Mouse (Mus musculus): ENCODE measurements around the gene Ltb4r2.

The Ltb4r2 gene

DNA sequence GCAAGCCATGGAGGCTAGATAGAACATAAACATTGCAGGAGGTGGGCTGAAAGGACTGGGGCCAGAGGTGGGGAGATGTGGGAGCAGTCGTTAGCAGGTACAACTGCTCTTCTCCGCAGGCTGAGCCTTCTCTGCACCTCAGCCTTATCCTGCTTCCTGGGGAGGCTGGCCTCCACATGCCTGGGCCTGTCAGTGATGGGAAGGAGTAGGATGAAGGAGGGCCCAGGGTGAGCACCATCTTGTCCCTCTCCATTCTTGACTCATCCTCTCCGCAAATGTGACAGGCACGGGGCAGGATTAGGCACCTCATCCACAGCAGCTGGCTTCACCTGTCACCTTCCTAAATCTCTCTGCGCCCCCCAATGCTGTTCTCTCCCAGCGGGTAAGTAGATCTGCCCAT, at the start of gene Ltb4r2:
Gene Ltb4r2 (plus strand): TSS at position 266 of the 400 bp plus-strand sequence.
- no peak for DNase-seq (ENCODE audit: low spot score in 2 of 2)

DNA sequence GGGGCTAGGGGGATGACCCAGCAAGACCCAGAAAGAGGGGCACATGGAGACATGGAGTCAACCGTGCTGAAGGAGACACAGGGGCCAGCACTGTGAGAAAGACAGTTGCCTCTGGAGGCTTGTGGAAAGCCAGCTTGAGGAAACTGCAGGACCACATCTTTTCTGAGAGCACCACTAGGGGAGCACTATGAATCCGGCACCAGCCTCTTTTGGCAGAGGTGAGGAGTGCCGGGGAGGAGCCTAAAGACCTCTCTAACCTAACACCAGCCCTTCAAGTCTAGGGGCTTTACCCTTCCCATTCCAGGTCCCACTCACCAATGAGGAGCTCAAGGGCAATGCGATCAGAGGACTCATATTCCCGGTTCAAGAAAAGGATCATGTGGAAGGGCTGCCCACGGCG, 49.4 kb upstream of the Ltb4r2 start:
- DNase-seq (ENCODE audit: low spot score in 2 of 2) = no peak

DNA sequence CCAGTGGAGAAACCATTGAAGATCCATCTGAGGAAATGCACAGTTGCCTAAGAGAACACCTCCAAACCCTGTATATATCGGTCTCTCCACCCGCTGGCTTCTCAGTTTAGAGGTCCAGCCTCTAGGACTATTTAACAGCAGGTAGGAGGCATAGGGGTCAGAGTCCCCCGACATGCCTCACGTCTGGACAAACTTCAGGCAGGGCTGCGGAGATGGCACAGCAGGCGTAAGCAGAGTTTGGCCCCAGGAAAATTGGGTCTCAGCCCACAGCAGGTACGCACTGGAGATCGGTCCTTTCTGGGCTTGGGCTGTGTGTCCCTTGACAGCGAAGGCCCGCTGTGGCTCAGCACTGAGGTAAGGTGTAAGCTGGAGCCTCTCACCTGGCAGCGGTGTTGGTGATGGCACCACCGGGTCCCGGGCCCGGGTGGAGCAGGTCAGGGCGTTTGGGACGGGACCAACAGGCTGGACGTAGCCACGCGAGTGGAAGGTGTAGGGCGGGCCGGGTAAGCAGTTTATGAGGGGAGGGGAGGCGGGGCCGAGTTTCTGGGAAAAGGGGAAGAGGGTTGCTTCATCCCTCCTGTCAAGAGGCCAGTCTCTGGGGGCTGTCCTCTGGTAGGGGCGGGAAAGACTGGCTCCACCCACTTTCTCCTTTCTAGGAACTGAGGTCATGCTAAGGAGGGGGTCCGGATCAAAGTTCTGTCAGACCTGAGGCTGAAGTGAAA, 48.1 kb upstream of the Ltb4r2 start:
- DNase-seq (ENCODE audit: low spot score in 2 of 2) = peak in 1 of 2 experiments; percentile 40

DNA sequence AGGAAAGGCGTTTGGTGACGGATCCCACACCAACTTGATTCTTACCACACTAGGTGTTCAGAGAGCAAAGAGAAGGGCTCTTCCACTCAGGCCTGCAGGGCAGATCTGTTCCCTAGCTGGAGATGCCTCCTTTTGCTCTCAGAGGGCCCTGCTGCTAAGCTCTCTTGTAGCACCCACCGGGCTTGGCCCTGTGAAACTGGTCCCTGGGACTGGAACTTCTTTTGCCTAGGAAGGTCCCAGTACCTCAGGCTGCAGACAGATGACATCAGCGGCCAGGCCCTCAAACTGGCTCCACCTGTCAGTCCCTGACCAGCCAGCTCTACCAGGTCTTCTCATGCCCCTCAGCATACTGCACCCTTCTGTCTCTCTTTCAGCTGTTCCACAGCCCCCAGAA, 47.5 kb upstream of the Ltb4r2 start, which contains the start of gene Tgm1:
Gene Tgm1 (minus strand): TSS at position 198 of the 394 bp plus-strand sequence.
- DNase-seq (ENCODE audit: low spot score in 2 of 2) = no peak

DNA sequence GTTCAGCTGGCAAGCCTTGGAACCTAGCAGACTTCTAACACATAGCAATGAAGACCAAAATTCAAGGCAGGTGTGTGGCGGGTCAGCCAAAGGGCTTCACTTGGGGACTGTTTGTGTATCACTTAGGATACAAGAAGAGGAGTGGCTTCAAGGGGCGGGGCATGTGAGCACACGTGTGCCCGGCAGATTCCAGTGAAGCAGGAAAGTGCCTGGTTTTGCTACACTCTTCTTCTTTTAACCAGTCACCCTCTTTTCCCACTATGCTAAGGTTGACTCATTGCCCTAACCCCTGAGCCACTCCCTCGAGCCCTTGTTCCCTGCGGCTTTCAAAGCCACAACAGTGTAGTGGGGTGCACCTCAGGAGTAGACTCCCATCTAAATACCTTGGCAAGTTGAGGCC, 46.3 kb upstream of the Ltb4r2 start:
- DNase-seq (ENCODE audit: low spot score in 2 of 2) = no peak

DNA sequence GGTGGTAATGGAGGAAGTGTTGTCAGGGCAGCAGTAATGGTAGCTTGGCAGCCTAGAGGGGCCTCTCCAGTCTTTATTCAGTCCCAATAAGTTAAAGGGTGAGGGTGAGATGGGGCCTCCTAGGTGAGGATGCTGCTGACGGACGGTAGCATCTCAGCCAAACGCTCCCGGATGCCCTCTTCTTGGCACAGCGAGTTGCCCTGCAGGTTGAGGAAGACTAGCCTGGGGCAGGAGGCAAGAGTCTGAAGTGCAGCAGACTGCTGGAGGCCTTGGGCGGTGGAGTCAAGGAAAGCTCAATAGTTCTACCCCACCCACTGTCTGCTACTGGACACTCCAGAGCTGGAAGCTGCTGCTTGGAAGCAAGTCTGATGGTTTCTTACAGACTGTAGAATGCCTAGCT, 45.0 kb upstream of the Ltb4r2 start:
- no peak for DNase-seq (ENCODE audit: low spot score in 2 of 2)

DNA sequence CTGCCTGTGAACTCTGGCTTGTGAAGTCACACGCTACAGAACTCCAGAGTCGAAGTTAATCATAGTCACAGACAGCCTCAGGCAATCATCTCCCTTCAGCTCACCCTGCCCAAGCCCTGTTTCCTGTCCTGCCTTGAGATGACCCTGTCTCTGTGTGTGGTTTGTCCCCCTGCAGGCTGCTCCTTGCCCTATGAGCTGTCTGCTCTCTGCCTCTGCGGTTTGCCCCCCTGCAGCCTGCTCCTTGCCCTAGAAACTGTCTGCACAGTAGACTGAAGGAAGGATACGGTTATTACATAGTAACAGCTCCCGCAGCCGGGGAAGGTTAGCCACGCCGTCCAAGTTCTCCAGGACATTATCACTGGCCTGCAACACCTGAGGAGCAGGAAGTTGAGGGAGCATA, 44.3 kb upstream of the Ltb4r2 start:
- DNase-seq (ENCODE audit: low spot score in 2 of 2) = no peak

DNA sequence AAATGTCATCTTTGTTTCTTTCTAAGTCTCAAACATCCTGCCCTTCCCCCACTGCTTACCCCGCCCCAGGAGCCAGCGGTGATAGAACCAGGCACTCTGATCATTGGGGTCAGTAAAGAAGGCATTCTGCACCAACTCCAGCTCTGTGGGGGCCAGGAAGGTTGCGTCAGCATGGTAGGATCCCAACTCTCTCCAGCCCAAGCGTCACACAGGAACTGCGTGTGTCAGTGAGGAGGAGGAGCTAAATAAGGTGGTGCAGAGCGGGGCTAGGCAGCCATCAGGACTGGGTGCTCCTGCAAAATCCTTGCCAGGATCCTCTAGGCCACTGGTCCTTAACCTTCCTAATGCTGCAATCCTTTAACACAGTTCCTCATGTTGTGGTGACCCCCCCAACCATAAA, 41.5 kb upstream of the Ltb4r2 start:
- no peak for DNase-seq (ENCODE audit: low spot score in 2 of 2)

DNA sequence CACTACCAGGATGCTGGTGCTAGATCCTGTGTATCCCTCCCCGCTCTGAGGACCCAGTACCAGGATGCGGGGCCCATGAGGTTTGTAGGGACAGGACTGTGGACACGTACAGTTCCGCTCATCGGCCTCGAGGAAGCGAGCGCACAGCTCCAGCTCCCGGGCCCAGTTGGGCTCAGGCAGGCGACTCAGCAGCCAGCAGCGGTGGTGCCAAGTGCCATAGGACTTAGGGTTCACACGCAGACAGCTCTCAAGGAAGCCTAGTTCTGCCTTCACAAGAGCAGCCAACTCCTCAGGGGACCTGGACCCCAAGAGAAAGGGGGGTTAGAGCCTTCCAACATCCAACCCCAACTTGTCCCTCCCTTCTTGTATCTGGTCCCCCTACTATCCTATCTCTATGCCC, 40.6 kb upstream of the Ltb4r2 start:
- DNase-seq (ENCODE audit: low spot score in 2 of 2) = no peak

DNA sequence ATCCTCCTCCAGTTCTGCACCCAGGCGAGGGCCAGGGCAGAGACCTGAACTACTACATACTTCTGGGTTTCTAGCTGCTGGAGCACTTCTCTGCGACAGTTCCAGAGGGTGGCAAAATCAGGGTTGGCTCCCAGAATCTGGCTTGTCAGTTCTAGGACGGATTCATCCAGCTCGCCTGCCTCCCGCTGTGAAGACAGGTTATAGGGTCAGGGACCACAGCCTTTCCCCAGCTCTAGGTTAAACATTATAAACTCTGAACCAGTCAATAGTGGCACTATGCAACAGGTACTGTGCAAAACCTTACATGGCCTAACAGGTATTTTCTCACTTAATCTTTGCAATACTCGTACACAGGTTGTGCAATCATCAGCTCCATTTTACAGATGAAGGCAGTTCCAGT, 40.2 kb upstream of the Ltb4r2 start:
- DNase-seq (ENCODE audit: low spot score in 2 of 2) = no peak

DNA sequence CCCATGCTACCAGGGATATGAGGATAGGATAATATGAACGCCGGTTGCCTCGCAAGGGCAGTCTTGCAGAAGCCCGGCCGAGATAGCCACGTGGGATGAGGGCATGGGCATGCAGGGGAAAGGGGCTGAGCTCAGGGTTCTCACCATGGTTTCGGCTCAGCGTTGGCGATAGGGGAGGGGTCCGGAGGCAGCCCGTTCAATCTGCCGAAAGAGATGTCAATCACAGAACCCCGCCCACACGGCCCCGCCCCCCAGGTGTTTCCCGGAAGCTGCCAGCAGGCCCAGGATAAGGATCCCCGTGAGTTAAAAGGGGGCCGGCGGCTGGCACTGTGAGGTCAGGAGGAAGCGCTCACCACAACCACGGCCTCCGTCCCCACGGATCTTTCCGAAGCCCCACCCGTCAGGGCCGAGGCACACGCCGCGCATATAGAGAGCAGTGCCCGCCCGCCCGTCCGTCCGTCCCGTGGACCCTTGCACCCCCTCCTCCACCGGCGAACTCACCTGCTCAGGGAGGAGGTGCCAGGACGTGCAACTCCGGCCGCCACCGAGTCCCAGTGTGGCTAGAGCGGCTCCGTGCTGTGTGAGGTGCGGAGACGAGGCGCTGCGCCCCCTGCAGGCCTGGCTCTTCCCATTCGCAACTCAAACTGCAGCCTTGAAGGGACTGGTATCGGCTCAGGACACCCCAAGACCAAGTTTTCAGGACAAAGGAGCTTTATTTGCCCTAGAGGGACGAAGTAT, 39.4 kb upstream of the Ltb4r2 start, which contains the start of gene Rabggta:
Gene Rabggta (minus strand): TSS at position 564 of the 738 bp plus-strand sequence.
- peak; percentile 84 to 90 for DNase-seq (ENCODE audit: low spot score in 2 of 2)

DNA sequence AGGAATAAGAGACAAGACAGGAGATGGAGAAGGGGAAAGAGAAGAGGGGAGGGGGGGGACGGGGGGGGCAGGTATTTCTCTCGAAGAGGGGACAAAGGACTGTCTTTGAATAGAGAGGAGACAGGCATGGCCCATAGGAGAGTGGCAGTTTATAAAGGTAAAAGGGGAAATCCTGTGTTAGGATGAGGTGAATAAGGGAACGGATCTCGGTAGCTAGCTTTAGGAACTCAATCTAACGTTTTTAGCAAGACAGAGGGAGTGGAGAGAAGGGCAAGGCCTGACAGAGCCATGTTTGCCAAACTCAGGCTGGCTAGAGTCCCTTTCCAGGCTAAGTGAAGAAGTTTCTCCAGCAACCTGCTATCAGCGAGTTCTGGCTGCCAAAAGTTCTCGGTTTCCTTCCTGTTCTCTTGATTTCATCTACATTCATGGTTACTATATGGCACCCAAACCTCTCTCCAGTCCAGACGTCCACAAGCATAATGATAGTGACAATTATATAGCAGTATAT, 38.7 kb upstream of the Ltb4r2 start:
- DNase-seq (ENCODE audit: low spot score in 2 of 2) = no peak

DNA sequence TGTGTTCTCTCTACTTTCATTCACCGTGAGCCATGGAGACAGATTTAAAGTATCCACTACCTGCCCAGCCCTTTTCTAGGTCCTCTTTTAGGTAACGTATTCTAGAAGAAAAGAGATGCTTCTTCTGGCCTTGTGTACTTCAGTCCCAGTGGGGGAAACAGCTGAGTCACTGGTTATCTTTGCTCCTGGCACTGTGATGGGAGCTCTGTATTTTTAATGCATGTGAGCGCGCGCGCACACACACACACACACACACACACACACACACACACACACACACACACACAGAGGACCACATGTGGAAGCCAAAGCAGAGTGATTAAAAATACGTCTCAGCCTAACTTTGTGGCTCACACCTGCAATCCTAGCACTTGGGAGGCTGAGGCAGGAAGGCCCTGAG, 37.8 kb upstream of the Ltb4r2 start:
- no peak for DNase-seq (ENCODE audit: low spot score in 2 of 2)

DNA sequence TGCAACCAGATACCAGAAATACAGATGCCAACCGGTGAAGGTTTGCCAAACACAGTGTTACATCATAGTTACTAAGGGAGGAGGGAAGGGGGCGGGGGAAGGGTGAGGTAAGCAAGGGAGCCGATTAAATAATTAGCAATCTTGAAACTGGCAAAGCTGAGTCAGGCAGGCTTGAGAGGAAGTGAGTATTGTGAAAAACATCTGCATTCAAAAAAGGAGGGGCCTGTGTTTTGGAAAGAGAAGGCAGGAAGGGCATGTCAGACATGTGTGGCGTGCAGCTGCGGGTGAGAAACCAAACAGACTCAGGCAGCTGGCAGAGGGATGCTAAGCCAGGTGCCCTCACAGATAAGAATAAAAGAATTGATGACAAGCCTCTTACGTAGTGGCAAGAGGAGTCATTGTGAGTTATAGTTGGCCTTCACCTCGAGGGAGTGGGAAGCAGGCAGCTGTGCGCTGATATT, 36.8 kb upstream of the Ltb4r2 start:
- no peak for DNase-seq (ENCODE audit: low spot score in 2 of 2)

DNA sequence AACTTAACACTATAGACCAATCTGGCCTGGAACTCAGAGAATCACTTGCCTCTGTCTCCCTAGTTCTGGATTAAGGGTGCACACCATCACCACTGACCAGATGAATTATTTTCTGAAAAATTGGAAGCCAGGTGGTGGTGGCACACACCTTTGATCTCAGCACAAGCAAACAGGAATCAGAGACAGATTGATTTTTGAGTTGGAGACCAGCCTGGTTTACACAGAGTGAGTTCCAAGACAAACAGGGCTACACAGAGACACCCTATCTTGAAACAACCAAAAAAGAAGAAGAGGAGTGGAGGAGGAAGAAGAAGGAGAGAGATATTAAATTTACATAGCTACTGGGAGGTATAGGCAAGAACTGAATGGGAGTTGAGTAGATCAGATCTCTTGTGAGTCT, 35.0 kb upstream of the Ltb4r2 start:
- DNase-seq (ENCODE audit: low spot score in 2 of 2) = no peak

DNA sequence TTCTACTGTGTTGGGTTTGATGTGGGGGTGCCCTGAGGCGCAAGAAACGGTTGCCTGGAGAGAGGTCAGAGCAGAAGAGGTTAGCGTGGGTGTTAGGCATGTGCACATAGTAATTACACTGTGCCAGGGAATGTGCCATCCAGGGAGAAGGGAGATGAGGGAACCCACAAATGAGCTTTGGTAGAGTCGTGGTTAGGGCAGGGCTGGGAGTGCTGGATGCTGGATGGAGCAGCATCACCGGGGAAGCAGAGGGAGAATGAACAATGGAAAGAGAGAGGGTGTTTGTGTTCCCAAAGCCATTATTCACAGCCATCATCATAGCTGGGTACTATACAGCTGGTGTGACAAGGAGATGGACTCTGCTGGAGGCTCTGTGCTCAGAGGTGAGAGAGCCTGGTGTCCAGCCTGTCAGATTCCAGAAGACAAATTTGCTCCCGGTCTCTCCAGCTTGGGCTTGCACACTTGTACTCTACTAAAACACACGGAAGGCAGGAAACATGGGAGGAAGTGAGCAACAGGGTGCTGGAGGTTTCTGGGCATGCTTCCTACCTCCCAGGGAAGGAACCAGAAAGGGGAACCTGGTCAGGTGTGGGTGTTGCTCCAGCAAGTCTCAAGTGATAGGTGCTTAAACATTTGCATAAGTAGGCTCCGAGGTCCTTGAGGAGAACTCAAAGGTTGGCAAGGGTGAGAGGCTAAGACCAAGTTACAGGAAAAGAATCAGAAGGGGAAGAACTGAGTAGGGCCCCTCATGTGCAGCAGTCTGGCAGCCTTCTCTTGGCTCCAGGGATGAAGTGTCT, 33.1 kb upstream of the Ltb4r2 start:
- no peak for DNase-seq (ENCODE audit: low spot score in 2 of 2)

DNA sequence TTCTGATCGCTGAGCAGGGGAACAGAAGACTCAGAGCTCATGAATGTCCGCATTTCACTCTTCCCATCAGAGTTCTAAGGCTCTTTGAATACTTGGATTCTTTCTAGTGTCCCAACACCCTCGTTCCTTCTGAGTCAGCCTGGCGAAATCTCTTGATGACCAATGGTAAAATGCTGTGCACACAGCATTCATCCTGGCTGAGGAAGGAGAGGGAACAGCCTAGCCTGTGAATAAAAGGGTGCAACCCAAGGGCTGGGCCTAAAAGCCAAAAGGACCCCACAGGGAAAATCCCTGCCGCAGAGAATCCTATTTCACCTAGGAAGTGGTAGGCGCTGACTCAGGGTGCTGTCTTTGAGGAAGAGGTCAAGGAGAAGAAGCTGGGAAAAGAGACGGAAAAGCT, 31.1 kb upstream of the Ltb4r2 start:
- DNase-seq (ENCODE audit: low spot score in 2 of 2) = no peak

DNA sequence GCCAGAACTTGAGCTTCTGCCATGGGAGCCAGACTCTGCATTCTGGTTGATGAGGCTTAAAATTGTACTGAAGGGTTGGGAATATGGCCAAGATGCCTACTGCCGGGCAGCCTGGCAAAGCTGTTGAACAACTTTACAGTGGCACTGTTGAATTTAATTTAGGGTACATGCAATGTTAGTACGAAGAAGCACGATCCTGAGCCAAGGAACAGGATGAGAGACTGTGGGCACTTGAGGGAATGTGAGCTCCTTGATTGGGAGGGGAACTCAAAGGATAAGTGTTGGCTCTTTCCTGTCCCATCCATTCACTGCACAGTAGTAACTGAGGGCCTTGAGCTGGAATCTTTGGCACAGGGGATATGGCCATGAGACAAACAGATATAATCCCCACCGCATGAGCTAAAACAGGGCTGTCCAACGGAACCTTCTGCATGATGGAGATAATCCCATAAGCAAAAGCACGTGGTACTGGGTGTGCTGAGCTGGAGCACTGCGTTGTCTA, 30.6 kb upstream of the Ltb4r2 start:
- DNase-seq (ENCODE audit: low spot score in 2 of 2) = no peak

DNA sequence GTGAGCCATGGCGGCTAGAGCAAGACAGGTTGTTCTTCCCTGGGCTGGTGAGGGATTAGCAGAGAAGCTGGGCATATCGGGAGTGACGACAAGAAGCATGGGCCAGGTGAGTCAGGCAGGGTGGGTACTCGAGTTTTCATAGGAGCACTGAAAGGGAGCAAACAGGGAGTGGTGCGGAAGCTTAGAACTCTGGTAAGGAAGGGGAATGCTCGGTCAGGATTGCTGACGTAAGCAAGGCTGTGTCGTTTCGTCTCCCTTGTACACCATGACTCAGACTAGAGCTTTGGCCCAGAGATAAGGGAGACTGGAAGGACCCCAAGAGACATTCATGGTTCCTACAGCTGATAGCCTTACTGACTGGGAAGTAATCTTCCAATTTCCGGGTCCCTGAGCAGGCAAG, 27.3 kb upstream of the Ltb4r2 start:
- DNase-seq (ENCODE audit: low spot score in 2 of 2) = no peak

DNA sequence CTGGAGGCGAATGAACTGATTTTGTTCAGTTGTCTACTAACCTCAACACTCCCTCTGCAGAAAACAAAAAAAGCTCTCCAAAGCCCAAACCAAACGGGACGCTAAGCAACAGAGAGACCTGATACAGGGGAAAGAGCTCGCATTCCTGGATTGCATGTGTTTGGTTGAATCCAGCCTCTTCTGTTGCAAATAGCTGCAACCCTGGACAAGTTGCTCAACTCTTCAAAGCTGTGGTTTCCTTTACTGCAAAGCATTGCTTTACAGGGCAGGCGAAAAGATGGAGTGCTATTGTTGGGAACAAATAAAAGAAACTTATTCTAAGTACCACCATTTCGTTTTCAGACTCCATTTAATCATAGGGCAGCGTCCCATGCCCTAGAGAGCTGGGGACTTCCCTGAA, 26.4 kb upstream of the Ltb4r2 start:
- DNase-seq (ENCODE audit: low spot score in 2 of 2) = no peak

DNA sequence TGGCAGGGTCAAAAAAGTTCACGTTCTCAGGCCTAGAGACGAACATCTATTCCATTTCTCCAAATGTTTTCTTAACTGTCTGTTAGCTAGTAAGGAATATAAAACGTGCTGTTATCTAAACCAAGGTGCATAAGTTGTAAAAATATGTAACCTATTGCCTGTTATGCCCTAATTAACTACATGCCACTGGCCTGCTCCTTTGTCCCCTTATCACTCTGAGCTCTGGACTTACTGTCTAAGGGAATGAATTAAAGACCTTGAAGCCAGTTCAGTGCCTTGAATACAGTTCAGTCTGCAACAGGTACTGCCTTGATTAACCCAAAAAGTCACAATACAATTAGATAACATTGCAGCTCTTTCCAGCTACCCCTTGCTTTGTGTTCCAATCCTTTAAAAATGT, 25.9 kb upstream of the Ltb4r2 start:
- no peak for DNase-seq (ENCODE audit: low spot score in 2 of 2)

DNA sequence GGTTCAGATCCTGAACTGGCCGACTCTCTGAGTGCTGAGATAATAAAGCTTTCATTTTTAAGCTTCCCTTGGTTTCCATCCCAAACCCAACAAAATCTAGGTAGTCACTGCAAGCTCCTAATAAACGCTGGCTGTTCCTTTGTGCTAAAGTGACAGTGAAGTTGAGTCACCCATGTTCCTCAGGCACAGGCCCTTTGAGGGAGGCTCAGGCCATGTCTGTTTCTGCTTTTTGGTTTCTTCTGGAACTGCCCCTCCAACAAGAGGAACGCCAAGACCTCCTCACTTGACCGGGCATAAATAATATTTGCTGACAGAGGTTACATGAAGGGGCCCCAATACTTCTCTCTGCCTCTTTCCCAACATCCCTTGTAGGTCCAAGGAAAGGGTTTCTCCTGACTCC, 25.5 kb upstream of the Ltb4r2 start:
- no peak for DNase-seq (ENCODE audit: low spot score in 2 of 2)
